In genomic region chr11:71769744-71770143, GRCm38 (mm10) we compare ENCODE assay signal across 21 mouse cellular contexts. TPM values are rescaled to one million over a fixed set of nuclear protein-coding genes. Genes with fewer than 3 reads are reported as not detected.
DNase-seq lines count a peak whose midpoint lies in the region; TF ChIP-seq lines count a peak whose summit lies in the region.
"Had no signal": no experiment of that assay in that cellular context is flagged by ENCODE, and none has a peak within 500 bp of the region (broad histone marks: within the 10 kb centered on the region; RNA-seq: fewer than 3 reads in every experiment).

No protein-coding gene starts in this region.

- H3K36me3 ChIP-seq in ES-Bruce4 (ENCODE audit: control insufficient read depth, insufficient read depth, low read length, poor library complexity, severe bottlenecking): no peaks in the 10 kb centered on the region
- H3K36me3 ChIP-seq in limb, embryonic 10.5 days: no peaks in the 10 kb centered on the region
- H3K36me3 ChIP-seq: embryonic facial prominence, embryonic 13.5 days; embryonic facial prominence, embryonic 15.5 days had no signal

- H3K4me3 ChIP-seq in layer of hippocampus, adult 2 months: no peak overlapping the region
- H3K4me3 ChIP-seq in ES-Bruce4 (ENCODE audit: low read depth, low read length): no peak overlapping the region
- H3K4me3 ChIP-seq in cortical plate, adult 2 months (ENCODE audit: insufficient read depth, low read length): no peak overlapping the region
- H3K4me3 ChIP-seq in limb, embryonic 10.5 days: no peak overlapping the region
- H3K4me3 ChIP-seq: embryonic facial prominence, embryonic 13.5 days; embryonic facial prominence, embryonic 15.5 days; erythroblast, embryonic 14.5 days; forebrain, embryonic 10.5 days; forebrain, embryonic 12.5 days had no signal

- no peak for TF ChIP-seq CTCF in layer of hippocampus, adult 2 months (conservative IDR thresholded peaks at IDR 0.05)
- no peak for TF ChIP-seq CTCF in ES-Bruce4 (IDR thresholded peaks at IDR 0.05; ENCODE audit: low read depth, low read length)
- no peak for TF ChIP-seq CTCF in cortical plate, adult 2 months (IDR thresholded peaks at IDR 0.05; ENCODE audit: extremely low read depth, insufficient read depth, low read length)

- peaks cover 28% of the 10 kb centered on the region for H3K4me1 ChIP-seq in ES-Bruce4 (ENCODE audit: control insufficient read depth, insufficient read depth, low read length)
- peaks cover 19% of the 10 kb centered on the region for H3K4me1 ChIP-seq in cortical plate, adult 2 months (ENCODE audit: control insufficient read depth, insufficient read depth, low read length)
- peaks cover 17% of the 10 kb centered on the region for H3K4me1 ChIP-seq in limb, embryonic 10.5 days
- H3K4me1 ChIP-seq: embryonic facial prominence, embryonic 15.5 days had no signal

- DNase-seq in layer of hippocampus, adult 2 months (ENCODE audit: low spot score in 2 of 2): no peak
- DNase-seq in layer of hippocampus, adult 18-20 months (ENCODE audit: low spot score in 2 of 2): no peak
- no peak for DNase-seq in limb, embryonic 10.5 days (ENCODE audit: low spot score)
- DNase-seq in heart, adult 18-20 months: no peak
- DNase-seq: adrenal gland, adult 2 months; adrenal gland, postnatal 10 days; adrenal gland, postnatal 25 days; B cell, adult 2 months; cerebellum, adult 9-10 months; cerebellum, postnatal 25 days; embryo, embryonic 11 days had no signal

- TF ChIP-seq POLR2A in ES-Bruce4 (IDR thresholded peaks at IDR 0.05; ENCODE audit: insufficient read depth, low read length): no peak
- no peak for TF ChIP-seq POLR2A in cortical plate, adult 2 months (IDR thresholded peaks at IDR 0.05; ENCODE audit: extremely low read depth, insufficient read depth, low read length)

- TF ChIP-seq EP300 in ES-Bruce4 (IDR thresholded peaks at IDR 0.05; ENCODE audit: insufficient read depth, low read depth, low read length): peak; percentile 63; the same call in 1 of the 2 replicates

- WGBS in limb, embryonic 10.5 days: 54% methylated on average over 8 of the region's 8 CpGs

- no peaks in the 10 kb centered on the region for H3K9me3 ChIP-seq in ES-Bruce4 (replicated peaks; ENCODE audit: control insufficient read depth, insufficient read depth, low read length, poor library complexity, severe bottlenecking)
- H3K9me3 ChIP-seq in limb, embryonic 10.5 days (replicated peaks): no peaks in the 10 kb centered on the region
- H3K9me3 ChIP-seq: embryonic facial prominence, embryonic 13.5 days; embryonic facial prominence, embryonic 15.5 days; forebrain, embryonic 10.5 days; forebrain, embryonic 12.5 days had no signal

- H3K27ac ChIP-seq in layer of hippocampus, adult 2 months: peak overlapping the region; percentile 88
- no peak overlapping the region for H3K27ac ChIP-seq in ES-Bruce4 (ENCODE audit: insufficient read depth, low read length)
- peak overlapping the region; percentile 66; the same call in 1 of the 2 replicates for H3K27ac ChIP-seq in cortical plate, adult 2 months (ENCODE audit: insufficient read depth, low read length)
- H3K27ac ChIP-seq in limb, embryonic 10.5 days: no peak overlapping the region
- H3K27ac ChIP-seq: embryonic facial prominence, embryonic 13.5 days; embryonic facial prominence, embryonic 15.5 days; forebrain, embryonic 12.5 days had no signal

- H3K27me3 ChIP-seq in ES-Bruce4 (ENCODE audit: control insufficient read depth, insufficient read depth, low read length, poor library complexity, severe bottlenecking): no peaks in the 10 kb centered on the region
- peaks cover 16% of the 10 kb centered on the region for H3K27me3 ChIP-seq in limb, embryonic 10.5 days (ENCODE audit: low read depth, poor library complexity, severe bottlenecking)
- H3K27me3 ChIP-seq: embryonic facial prominence, embryonic 15.5 days; forebrain, embryonic 12.5 days had no signal

- no peak overlapping the region for H3K9ac ChIP-seq in ES-Bruce4 (ENCODE audit: low read depth, poor library complexity, severe bottlenecking)
- H3K9ac ChIP-seq: embryonic facial prominence, embryonic 13.5 days; embryonic facial prominence, embryonic 15.5 days; forebrain, embryonic 12.5 days had no signal

RNA-seq across cellular contexts. Expression of gene Wscd1, which starts 20.0 kb away (rescaled TPM):
- 100 to 1,000 TPM; 111 to 114 TPM for total RNA-seq in layer of hippocampus, adult 2 months (2021)
- total RNA-seq in layer of hippocampus, adult 18-20 months (2021): 100 to 1,000 TPM; 113 to 114 TPM
- polyA plus RNA-seq in ES-Bruce4 (2011; ENCODE audit: insufficient read depth, insufficient read length, low read depth, missing spikeins): 2.7 and 3.6 TPM in 2 replicates
- polyA plus RNA-seq in cortical plate, adult 2 months (2012; rRNA removed): 66.6 TPM in 2 replicates
- 2.0 and 2.5 TPM in 2 replicates for polyA plus RNA-seq in limb, embryonic 10.5 days (2016; fragmentation: Nextera tagmentation; extraction: Ambion mirVana)
- 1 to 10 TPM; 6.7 to 7.2 TPM for total RNA-seq in heart, adult 18-20 months (2021)
- total RNA-seq: CH12.LX, MEL had no signal
- polyA plus RNA-seq: CD4-positive, CD25-positive, alpha-beta regulatory T cell, adult 4 months had no signal

Comparison
In these comparisons a context has a peak if more than half of its experiments do, and no peak if none do; other contexts are left out.
1. H3K27ac ChIP-seq: peak in layer of hippocampus, adult 2 months (single experiment) and cortical plate, adult 2 months (single experiment); none in ES-Bruce4 (single experiment) and limb, embryonic 10.5 days (single experiment).
2. RNA of gene Wscd1, which starts 20.0 kb away (total RNA-seq): 111 to 114 TPM in layer of hippocampus, adult 2 months and 113 to 114 TPM in layer of hippocampus, adult 18-20 months; 6.7 to 7.2 TPM in heart, adult 18-20 months; every median in the first group is over 10 times any median in the second.